Mouse (Mus musculus): ENCODE data around the gene Wnt4. TPM values are rescaled to one million over a fixed set of nuclear protein-coding genes. Genes with fewer than 3 reads are reported as not detected.

Gene Wnt4
- total and polyA plus RNA-seq, 3 experiments: not detected

DNA sequence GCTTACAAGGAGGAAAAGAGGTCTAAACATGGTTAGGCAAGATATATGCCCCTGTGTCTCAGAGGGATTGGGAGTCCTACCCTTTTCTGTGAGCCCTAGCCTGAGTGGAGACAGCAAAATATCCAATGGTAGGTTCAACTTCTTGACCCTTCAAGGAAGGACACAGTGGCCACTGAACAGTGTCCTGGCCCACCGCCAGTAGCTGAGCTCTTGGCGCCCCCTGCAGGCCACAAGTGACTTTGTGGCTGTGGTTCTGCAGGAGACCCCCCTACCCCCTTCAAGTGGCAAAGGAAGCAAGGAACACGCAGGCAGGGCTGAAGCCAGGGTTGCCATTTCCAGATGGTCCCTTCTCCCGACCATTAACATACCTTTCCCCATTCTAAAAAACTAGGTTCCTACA is 10.5 kb downstream of the Wnt4 start:
- DNase-seq (ENCODE audit: low read depth, low spot score): no peak
- peak; percentile 46 for TF ChIP-seq RAD21 (IDR thresholded peaks at IDR 0.05; ENCODE audit: low read depth, low read length)
- TF ChIP-seq NRF1 (IDR thresholded peaks at IDR 0.05; ENCODE audit: insufficient read depth, low read depth, low read length, poor library complexity, severe bottlenecking): no peak
- TF ChIP-seq NELFE (IDR thresholded peaks at IDR 0.05; ENCODE audit: low read depth, low read length): no peak
- TF ChIP-seq ZKSCAN1 (IDR thresholded peaks at IDR 0.05; ENCODE audit: low read depth, low read length): no peak
- no peak for TF ChIP-seq BHLHE40 (IDR thresholded peaks at IDR 0.05; ENCODE audit: borderline replicate concordance, low read depth, low read length)
- no peak for TF ChIP-seq USF1 (IDR thresholded peaks at IDR 0.05; ENCODE audit: low read depth, low read length)
- TF ChIP-seq TCF12 (IDR thresholded peaks at IDR 0.05; ENCODE audit: low read depth, low read length): no peak
- TF ChIP-seq MAX (IDR thresholded peaks at IDR 0.05; ENCODE audit: low read length): no peak
- no peak for TF ChIP-seq GABPA (IDR thresholded peaks at IDR 0.05; ENCODE audit: low read depth, low read length)
- no peak for TF ChIP-seq GATA1 (IDR thresholded peaks at IDR 0.05; ENCODE audit: low read depth, low read length)
- peak; percentile 35; the same call in 1 of the 2 replicates for TF ChIP-seq ZC3H11A (IDR thresholded peaks at IDR 0.05; ENCODE audit: low read depth, low read length)
- TF ChIP-seq CTCF (IDR thresholded peaks at IDR 0.05 in 2 of 3, conservative IDR thresholded peaks at IDR 0.05 in 1 of 3; ENCODE audit: control insufficient read depth in 1 of 3, insufficient read depth in 1 of 3, low read depth in 2 of 3, low read length in 3 of 3, poor library complexity in 1 of 3, severe bottlenecking in 1 of 3): peak; percentile 54 to 82 (median 59)
- TF ChIP-seq MAZ (IDR thresholded peaks at IDR 0.05; ENCODE audit: low read depth, low read length): no peak
- TF ChIP-seq UBTF (IDR thresholded peaks at IDR 0.05; ENCODE audit: borderline replicate concordance, insufficient read depth, low read depth, low read length): no peak
- no peak for TF ChIP-seq HCFC1 (IDR thresholded peaks at IDR 0.05; ENCODE audit: low read depth, low read length)
- no peak for TF ChIP-seq POLR2AphosphoS2 (IDR thresholded peaks at IDR 0.05; ENCODE audit: low read length)
- TF ChIP-seq ELF1 (IDR thresholded peaks at IDR 0.05; ENCODE audit: low read depth, low read length): no peak
- TF ChIP-seq MAFK (IDR thresholded peaks at IDR 0.05; ENCODE audit: borderline replicate concordance, low read depth, low read length): no peak
- peak; percentile 54 for TF ChIP-seq SMC3 (IDR thresholded peaks at IDR 0.05; ENCODE audit: low read depth, low read length)
- no peak for TF ChIP-seq SIN3A (IDR thresholded peaks at IDR 0.05; ENCODE audit: low read length)
- Histone ChIP-seq H3K79me2 (ENCODE audit: control insufficient read depth, insufficient read depth, low read length, poor library complexity) (no peaks in the 10 kb centered on the region), H3K4me1 (ENCODE audit: control insufficient read depth in 1 of 2, insufficient read depth in 2 of 2, low read length in 2 of 2) (no peaks in the 10 kb centered on the region), H3K9ac (ENCODE audit: control insufficient read depth, low read depth, low read length, poor library complexity, severe bottlenecking) (no peak overlapping the region), H3K4me3 (ENCODE audit: control insufficient read depth in 1 of 2, insufficient read depth in 1 of 2, low read depth in 2 of 2, low read length in 2 of 2) (no peak overlapping the region), H3K9me3 (replicated peaks; ENCODE audit: insufficient read depth, low read length) (no peaks in the 10 kb centered on the region), H3K27ac (ENCODE audit: control insufficient read depth, low read depth, low read length) (no peak overlapping the region), H3K36me3 (ENCODE audit: control insufficient read depth in 1 of 2, insufficient read depth in 2 of 2, low read length in 2 of 2) (no peaks in the 10 kb centered on the region), H3K27me3 (ENCODE audit: control insufficient read depth in 1 of 2, insufficient read depth in 2 of 2, low read length in 2 of 2) (no peaks in the 10 kb centered on the region)

DNA sequence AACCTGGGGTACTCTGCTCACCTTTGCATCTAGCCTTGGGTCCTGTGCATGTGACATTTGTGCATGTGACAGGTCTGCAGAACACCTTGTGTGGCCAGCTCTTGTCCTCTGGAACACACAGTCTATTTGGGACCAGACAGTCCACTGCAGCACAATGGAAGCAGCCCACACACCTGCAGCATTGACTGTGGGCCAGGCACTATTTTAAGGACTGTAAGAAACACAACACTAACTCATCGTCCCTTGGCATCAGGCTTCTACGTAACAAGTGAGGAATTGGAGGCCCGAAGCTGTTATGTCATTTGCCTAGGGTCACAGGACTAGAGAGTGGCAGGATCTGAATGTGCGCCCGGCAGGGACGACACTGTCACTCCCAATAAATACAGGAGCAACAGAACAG is 12.4 kb downstream of the Wnt4 start:
- Histone ChIP-seq H3K27ac (ENCODE audit: control insufficient read depth, low read depth, low read length) (no peak overlapping the region), H3K27me3 (ENCODE audit: control insufficient read depth in 1 of 2, insufficient read depth in 2 of 2, low read length in 2 of 2) (no peaks in the 10 kb centered on the region)

More for the DNA sequence above, 12.4 kb downstream of the Wnt4 start:
- Histone ChIP-seq H3K9ac (ENCODE audit: control insufficient read depth, low read depth, low read length, poor library complexity, severe bottlenecking) (no peak overlapping the region), H3K36me3 (ENCODE audit: control insufficient read depth in 1 of 2, insufficient read depth in 2 of 2, low read length in 2 of 2) (no peaks in the 10 kb centered on the region), H3K79me2 (ENCODE audit: control insufficient read depth, insufficient read depth, low read length, poor library complexity) (no peaks in the 10 kb centered on the region), H3K4me3 (ENCODE audit: control insufficient read depth in 1 of 2, insufficient read depth in 1 of 2, low read depth in 2 of 2, low read length in 2 of 2) (no peak overlapping the region), H3K9me3 (replicated peaks; ENCODE audit: insufficient read depth, low read length) (no peaks in the 10 kb centered on the region), H3K4me1 (ENCODE audit: control insufficient read depth in 1 of 2, insufficient read depth in 2 of 2, low read length in 2 of 2) (no peaks in the 10 kb centered on the region)
- no peak for DNase-seq (ENCODE audit: low read depth, low spot score)
- TF ChIP-seq USF1 (IDR thresholded peaks at IDR 0.05; ENCODE audit: low read depth, low read length) (no peak), MEF2A (IDR thresholded peaks at IDR 0.05; ENCODE audit: extremely low read depth, insufficient replicate concordance, low read depth, low read length, poor library complexity, severe bottlenecking) (no peak), MYC (IDR thresholded peaks at IDR 0.05; ENCODE audit: low read depth, low read length) (no peak), MXI1 (IDR thresholded peaks at IDR 0.05; ENCODE audit: low read depth, low read length) (no peak), CHD2 (IDR thresholded peaks at IDR 0.05; ENCODE audit: low read length) (no peak), MAFK (IDR thresholded peaks at IDR 0.05; ENCODE audit: borderline replicate concordance, low read depth, low read length) (no peak), CTCF (IDR thresholded peaks at IDR 0.05 in 2 of 3, conservative IDR thresholded peaks at IDR 0.05 in 1 of 3; ENCODE audit: control insufficient read depth in 1 of 3, insufficient read depth in 1 of 3, low read depth in 2 of 3, low read length in 3 of 3, poor library complexity in 1 of 3, severe bottlenecking in 1 of 3) (no peak), ETS1 (IDR thresholded peaks at IDR 0.05; ENCODE audit: low read depth, low read length) (no peak), RCOR1 (IDR thresholded peaks at IDR 0.05; ENCODE audit: low read depth, low read length) (no peak), BHLHE40 (IDR thresholded peaks at IDR 0.05; ENCODE audit: borderline replicate concordance, low read depth, low read length) (no peak), ZNF384 (IDR thresholded peaks at IDR 0.05; ENCODE audit: low read depth, low read length) (no peak), KAT2A (conservative IDR thresholded peaks at IDR 0.05; ENCODE audit: low read depth, low read length) (no peak), ZMIZ1 (IDR thresholded peaks at IDR 0.05; ENCODE audit: low read depth, low read length) (no peak)

All from MEL (cell line).